Mouse (Mus musculus): Measurements from ENCODE around the gene Zfp574.

DNA sequence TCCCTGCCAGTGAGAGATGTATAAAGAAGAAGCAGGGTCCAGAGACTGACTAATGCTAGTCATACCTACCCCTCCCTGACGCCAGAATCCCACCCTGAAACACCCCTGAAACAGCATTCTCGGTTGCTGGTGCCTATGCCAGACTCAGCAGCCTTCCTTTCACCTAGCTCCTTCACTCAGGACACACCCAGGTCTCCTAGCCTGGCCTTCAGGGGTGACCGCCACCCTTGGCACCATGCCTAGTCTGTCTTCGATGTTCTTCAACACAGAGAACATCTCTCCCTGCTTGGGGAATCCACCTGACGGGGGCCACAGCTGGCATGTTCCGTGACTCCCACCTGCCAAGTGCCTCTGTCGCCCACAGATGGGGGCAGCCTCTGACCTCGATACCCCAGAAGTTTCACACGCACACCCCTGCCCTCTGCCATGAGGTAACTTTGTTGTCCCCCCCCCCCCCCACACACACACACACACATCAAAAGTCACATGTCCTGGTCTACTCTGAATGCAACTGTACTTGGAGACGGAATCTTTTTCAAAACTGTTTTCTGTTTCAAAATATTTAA is 53.4 kb downstream of the Zfp574 start:
- no peak for TF ChIP-seq CTCF (IDR thresholded peaks at IDR 0.05; ENCODE audit: insufficient read depth, low read length)
- no peak for TF ChIP-seq POLR2A (IDR thresholded peaks at IDR 0.05; ENCODE audit: borderline replicate concordance, extremely low read depth, low read depth, low read length)

All from lung, adult 2 months (tissue).